Mouse (Mus musculus): ENCODE results near the gene Snorc.

Snorc gene

GRCm38 (mm10) chr1:87505524-87505923, 35.5 kb downstream of the Snorc start:
- ChIA-PET POLR2A (interaction anchor here in 1 of 4 experiments (1.2 kb wide), 1 partner anchor 17 kb away, joined by 3 read pairs; no protein-coding TSS in a partner anchor), CTCF (no interaction called here)

- ChIA-PET POLR2A (interaction anchor here in 3 of 4 experiments (0.6 to 1.0 kb wide), 6 partner anchors 80 to 1039 kb away, joined by 3 to 9 read pairs (median 4); no protein-coding TSS in a partner anchor), CTCF (no interaction called here)
Measured at GRCm38 (mm10) chr1:87507857-87508256, 37.8 kb downstream of the Snorc start.

- POLR2A ChIA-PET = interaction anchor here in 1 of 4 experiments (0.6 to 3.1 kb wide), 7 partner anchors 19 to 393 kb away, joined by 3 to 9 read pairs (median 3); no protein-coding TSS in a partner anchor
- CTCF ChIA-PET = interaction anchor here in 2 of 4 experiments (0.6 kb wide), 2 partner anchors 79 to 1234 kb away, joined by 4 to 7 read pairs; no protein-coding TSS in a partner anchor
Measured at GRCm38 (mm10) chr1:87508591-87509560, 38.8 kb downstream of the Snorc start.

GRCm38 (mm10) chr1:87509561-87510165, 39.6 kb downstream of the Snorc start, which contains the start of gene Neu2:
Neu2 (plus strand) TSS chr1:87509889.
- POLR2A ChIA-PET = interaction anchor here in 2 of 4 experiments (0.5 to 3.1 kb wide), 7 partner anchors 10 to 164 kb away, joined by 3 to 9 read pairs (median 5); no protein-coding TSS in a partner anchor
- CTCF ChIA-PET = interaction anchor here in 3 of 4 experiments (0.6 to 1.4 kb wide), 5 partner anchors 14 to 1234 kb away, joined by 3 to 4 read pairs (median 4); no protein-coding TSS in a partner anchor

- CTCF ChIA-PET = interaction anchor here in 3 of 4 experiments (0.6 to 1.4 kb wide), 4 partner anchors 13 to 130 kb away, joined by 3 to 4 read pairs (median 4); no protein-coding TSS in a partner anchor
- POLR2A ChIA-PET = interaction anchor here in 3 of 4 experiments (0.5 to 3.1 kb wide), 11 partner anchors 10 to 163 kb away, joined by 3 to 9 read pairs (median 5); no protein-coding TSS in a partner anchor
Measured at GRCm38 (mm10) chr1:87510166-87510691, 40.2 kb downstream of the Snorc start.

GRCm38 (mm10) chr1:87510845-87511244, 40.8 kb downstream of the Snorc start:
- ChIA-PET CTCF (interaction anchor here in 2 of 4 experiments (1.1 to 1.4 kb wide), 2 partner anchors 15 to 31 kb away, joined by 4 read pairs; no protein-coding TSS in a partner anchor), POLR2A (interaction anchor here in 3 of 4 experiments (0.6 to 3.1 kb wide), 11 partner anchors 9 to 658 kb away, joined by 3 to 9 read pairs (median 4); no protein-coding TSS in a partner anchor)

GRCm38 (mm10) chr1:87520467-87520866, 50.4 kb downstream of the Snorc start:
- ChIA-PET CTCF (interaction anchor here (0.6 to 0.8 kb wide), 5 partner anchors 21 to 510 kb away, joined by 3 to 7 read pairs (median 3); no protein-coding TSS in a partner anchor), POLR2A (interaction anchor here in 2 of 4 experiments (0.8 to 1.0 kb wide), 5 partner anchors 10 to 293 kb away, joined by 3 to 6 read pairs (median 3); partner anchors contain the start of gene Neu2 (in 1 of the 2))

- ChIA-PET POLR2A (interaction anchor here in 2 of 4 experiments (0.6 to 0.7 kb wide), 2 partner anchors 308 to 451 kb away, joined by 3 to 6 read pairs; no protein-coding TSS in a partner anchor), CTCF (no interaction called here)
Measured at GRCm38 (mm10) chr1:87521523-87521922, 51.5 kb downstream of the Snorc start.

GRCm38 (mm10) chr1:87525041-87525440, 55.0 kb downstream of the Snorc start:
- CTCF ChIA-PET = interaction anchor here in 1 of 4 experiments (0.6 kb wide), 1 partner anchor 915 kb away, joined by 5 read pairs; no protein-coding TSS in a partner anchor
- POLR2A ChIA-PET = interaction anchor here in 2 of 4 experiments (0.6 to 1.9 kb wide), 2 partner anchors 29 to 207 kb away, joined by 4 to 5 read pairs; no protein-coding TSS in a partner anchor

Measured in embryonic stem cell, embryonic (primary cell).